ENCODE assay signal across 17 mouse cellular contexts in genomic region chr13:100617583-100617982, GRCm38 (mm10). TPM values are rescaled to one million over a fixed set of nuclear protein-coding genes. Genes with fewer than 3 reads are reported as not detected.
DNase-seq lines count a peak whose midpoint lies in the region; ATAC-seq and TF ChIP-seq lines count a peak whose summit lies in the region.
"Had no signal": no experiment of that assay in that cellular context is flagged by ENCODE, and none has a peak within 500 bp of the region (broad histone marks: within the 10 kb centered on the region; RNA-seq: fewer than 3 reads in every experiment).

No protein-coding gene starts in this region.

- H3K4me2 ChIP-seq in lung, postnatal 0 days (replicated peaks; ENCODE audit: low read depth, low read length), result no peak overlapping the region

- DNase-seq in cerebellum, adult 11-12 months, result peak; percentile 51
- DNase-seq in cerebellum, postnatal 10 days, result no peak
- DNase-seq in lung, postnatal 0 days (ENCODE audit: low spot score), result no peak
- no peak for DNase-seq in lung, postnatal 4 days
- DNase-seq in cerebellum, postnatal 14 days, result peak; percentile 11 to 20
- DNase-seq in c-Kit-positive CD71-positive TER-119-positive erythroid progenitor cells, embryonic 14.5 days (ENCODE audit: low spot score), result no peak
- DNase-seq in urinary bladder, adult 2 months (ENCODE audit: low spot score), result no peak
- DNase-seq: adrenal gland, postnatal 10 days; forebrain, postnatal 0 days; gastrocnemius, postnatal 14 days; heart, adult 2 months; kidney, adult 18-20 months had no signal

- H3K9me3 ChIP-seq in lung, postnatal 0 days (ENCODE audit: low read length), result no peaks in the 10 kb centered on the region
- H3K9me3 ChIP-seq: embryonic facial prominence, embryonic 10.5 days; forebrain, embryonic 13.5 days; heart, embryonic 13.5 days; hindbrain, embryonic 13.5 days had no signal

- TF ChIP-seq CTCF in lung, postnatal 0 days (IDR thresholded peaks at IDR 0.05), result no peak

- ATAC-seq in lung, postnatal 0 days, result no peak

- TF ChIP-seq EP300 in lung, postnatal 0 days (IDR thresholded peaks at IDR 0.05), result no peak

- H3K9ac ChIP-seq in lung, postnatal 0 days (replicated peaks; ENCODE audit: low read depth), result no peak overlapping the region

- WGBS in lung, postnatal 0 days, result 83% methylated on average over 13 of the region's 13 CpGs

- no peak overlapping the region for H3K4me3 ChIP-seq in lung, postnatal 0 days (ENCODE audit: low read depth, low read length)

- no peaks in the 10 kb centered on the region for H3K27me3 ChIP-seq in lung, postnatal 0 days (replicated peaks; ENCODE audit: insufficient read depth, low read length)

- H3K4me1 ChIP-seq in lung, postnatal 0 days (ENCODE audit: insufficient read depth, low read depth, low read length), result no peaks in the 10 kb centered on the region

- H3K36me3 ChIP-seq in lung, postnatal 0 days (ENCODE audit: insufficient read depth, low read length), result peaks cover 5% of the 10 kb centered on the region; the same call in 1 of the 2 replicates

- H3K27ac ChIP-seq in lung, postnatal 0 days (ENCODE audit: low read length), result 0 out of 2 replicates have a peak overlapping the region, but pooled peaks have one; percentile 16
- H3K27ac ChIP-seq: embryonic facial prominence, embryonic 10.5 days; forebrain, embryonic 13.5 days; heart, adult 2 months; heart, embryonic 13.5 days; hindbrain, embryonic 13.5 days; hindbrain, postnatal 0 days had no signal

RNA-seq across cellular contexts. Expression of gene Marveld2, which starts 0.8 kb away (rescaled TPM):
- 11.5 and 11.8 TPM in 2 replicates for polyA plus RNA-seq in lung, postnatal 0 days (2015; fragmentation: Nextera tagmentation; extraction: Ambion mirVana)
- 13.9 and 14.9 TPM in 2 replicates for polyA plus RNA-seq in urinary bladder, adult 2 months (2012; rRNA removed)

RNA-seq across cellular contexts. Expression of gene Ak6, which starts 33.2 kb away (rescaled TPM):
- 135 and 136 TPM in 2 replicates for polyA plus RNA-seq in lung, postnatal 0 days (2015; fragmentation: Nextera tagmentation; extraction: Ambion mirVana)
- 122 and 135 TPM in 2 replicates for polyA plus RNA-seq in urinary bladder, adult 2 months (2012; rRNA removed)

RNA-seq across cellular contexts. Expression of gene Rad17, which starts 33.3 kb away (rescaled TPM):
- polyA plus RNA-seq in lung, postnatal 0 days (2015; fragmentation: Nextera tagmentation; extraction: Ambion mirVana), result 12.9 and 14.4 TPM in 2 replicates
- 13.9 and 14.5 TPM in 2 replicates for polyA plus RNA-seq in urinary bladder, adult 2 months (2012; rRNA removed)

RNA-seq across cellular contexts. Expression of gene Taf9, which starts 33.8 kb away (rescaled TPM):
- polyA plus RNA-seq in lung, postnatal 0 days (2015; fragmentation: Nextera tagmentation; extraction: Ambion mirVana), result 12.2 and 15.5 TPM in 2 replicates
- polyA plus RNA-seq in urinary bladder, adult 2 months (2012; rRNA removed), result 8.3 and 8.7 TPM in 2 replicates

RNA-seq across cellular contexts. Expression of gene Ccdc125, which starts 51.9 kb away (rescaled TPM):
- 7.1 and 7.9 TPM in 2 replicates for polyA plus RNA-seq in lung, postnatal 0 days (2015; fragmentation: Nextera tagmentation; extraction: Ambion mirVana)
- 8.8 and 9.1 TPM in 2 replicates for polyA plus RNA-seq in urinary bladder, adult 2 months (2012; rRNA removed)

Comparison
In these comparisons a context has a peak if more than half of its experiments do, and no peak if none do; other contexts are left out.
1. DNase-seq: peak in cerebellum, adult 11-12 months (single experiment) and cerebellum, postnatal 14 days (2 of 2); none in cerebellum, postnatal 10 days (0 of 2), lung, postnatal 0 days (single experiment), lung, postnatal 4 days (0 of 2), c-Kit-positive CD71-positive TER-119-positive erythroid progenitor cells, embryonic 14.5 days (single experiment) and urinary bladder, adult 2 months (single experiment).